Mouse (Mus musculus) c-Kit-positive CD71-positive TER-119-positive erythroid progenitor cells, embryonic 14.5 days (primary cell): Measurements from ENCODE around the gene Foxc2.
A peak's percentile ranks its signal among the peaks of the same experiment; 100 is the strongest.

ENCODE experiments used
- DNase-seq: peaks from one replicate; pipeline ENCODE4 v3.0.0-alpha.2; 2013; ENCODE audit warnings: low spot score

Gene Foxc2

GRCm38 (mm10) chr8:121086004-121086900, 29.7 kb upstream of the Foxc2 start:
- no peak for DNase-seq

DNA sequence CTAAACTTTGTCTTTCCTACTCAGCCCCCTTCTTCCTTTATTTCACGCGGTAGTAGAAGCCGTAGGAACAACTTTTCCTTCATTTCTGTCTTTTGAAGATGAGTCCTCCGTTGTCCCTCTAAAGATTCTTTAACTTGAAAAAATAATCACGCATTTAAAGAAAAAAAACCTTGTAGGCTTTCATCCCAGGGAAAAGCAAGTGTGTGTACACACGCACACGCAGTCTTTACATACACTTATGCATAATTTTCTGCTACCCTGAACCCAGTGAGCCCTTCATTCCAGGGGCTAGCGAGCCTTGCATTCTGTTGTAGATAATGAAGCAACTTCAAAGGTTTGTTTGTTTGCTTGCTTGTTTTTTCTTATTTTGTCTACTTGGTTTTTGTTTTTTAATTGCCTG, 27.7 kb upstream of the Foxc2 start:
- DNase-seq = no peak

- DNase-seq = no peak
These were observed 26.9 kb upstream of the Foxc2 start for GRCm38 (mm10) chr8:121088871-121089630.

DNA sequence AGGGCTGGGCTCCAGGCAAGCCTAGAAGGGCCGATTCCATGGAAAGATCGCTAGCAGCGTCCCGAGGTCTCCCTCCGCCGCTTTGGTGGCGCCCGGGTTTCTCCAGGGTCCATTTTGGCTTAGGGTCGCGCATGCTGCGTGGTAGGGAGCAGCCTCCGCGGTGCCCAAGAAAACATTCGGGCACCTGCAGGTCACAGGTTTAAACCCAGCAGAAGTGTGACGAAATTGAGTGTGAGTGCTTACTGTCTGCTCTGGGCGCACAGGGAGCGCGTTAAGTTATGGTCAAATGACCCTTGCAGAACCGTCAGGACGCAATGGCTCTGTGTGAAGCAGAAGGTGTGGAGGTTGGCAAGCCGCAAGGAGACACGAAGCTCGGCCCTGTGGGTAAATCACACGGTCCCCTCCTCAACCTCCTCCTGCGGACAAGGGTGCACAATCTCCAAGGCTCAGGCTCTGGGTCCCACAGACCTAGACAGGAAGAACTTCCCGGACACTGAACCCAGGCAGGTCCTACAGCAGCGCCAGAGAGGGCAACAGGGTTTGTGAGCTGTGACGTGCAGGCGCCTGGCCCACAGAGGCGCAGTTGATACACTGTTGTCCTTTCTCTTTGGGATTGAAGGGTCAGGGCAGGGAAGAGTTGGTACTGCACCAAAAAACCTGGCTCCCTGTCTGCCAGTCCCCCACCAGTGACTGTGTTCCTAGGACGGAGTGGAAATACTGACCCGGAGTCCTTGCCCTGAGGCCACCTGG, 26.2 kb upstream of the Foxc2 start:
- DNase-seq = no peak

GRCm38 (mm10) chr8:121090716-121091115, 25.3 kb upstream of the Foxc2 start:
- DNase-seq = no peak

- DNase-seq = no peak
These were observed 23.8 kb upstream of the Foxc2 start for GRCm38 (mm10) chr8:121092141-121092540.

- peak; percentile 65 for DNase-seq
These were observed 23.3 kb upstream of the Foxc2 start for GRCm38 (mm10) chr8:121092627-121093026.

- DNase-seq = no peak
These were observed 22.5 kb upstream of the Foxc2 start for GRCm38 (mm10) chr8:121093496-121093895.

DNA sequence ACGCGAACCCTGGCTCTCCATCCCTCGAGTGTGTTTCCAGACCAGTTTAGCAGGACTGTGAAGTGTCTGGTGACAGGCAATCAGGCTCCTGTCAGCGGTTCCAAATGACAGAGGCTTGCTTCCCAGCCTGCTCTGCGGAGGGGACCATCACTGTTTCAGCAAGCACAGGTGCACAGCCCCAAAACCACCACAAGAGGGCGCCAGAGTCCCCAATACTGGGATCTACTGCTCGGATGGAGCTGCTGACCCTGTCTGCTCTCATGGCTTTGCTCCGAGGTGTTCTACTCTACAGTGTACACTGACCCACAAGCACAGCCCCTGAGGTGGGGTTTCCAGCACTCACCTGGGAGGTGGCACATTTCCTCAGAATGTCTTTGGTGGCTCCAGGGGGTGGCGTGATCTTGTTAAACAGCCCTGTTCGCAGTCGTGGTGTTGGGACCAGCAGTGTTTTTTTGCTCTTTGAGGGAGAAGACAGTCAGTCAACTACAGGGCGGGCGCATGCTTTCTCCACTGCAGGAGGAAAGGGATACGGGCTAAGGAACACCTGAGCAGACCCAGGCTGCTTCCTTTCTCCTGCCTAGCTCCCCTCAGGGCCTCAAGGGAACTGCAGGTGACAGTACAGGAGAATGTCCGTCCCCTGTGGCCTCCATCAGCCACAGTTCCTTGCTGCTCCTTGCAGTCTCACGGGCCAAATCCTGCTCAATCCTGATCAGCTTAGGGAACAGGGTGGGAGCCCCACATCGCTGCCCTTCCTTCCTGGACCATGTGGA, 11.7 kb upstream of the Foxc2 start:
- DNase-seq = peak; percentile 71

GRCm38 (mm10) chr8:121107668-121108656, 8.0 kb upstream of the Foxc2 start, which contains the start of gene Mthfsd:
Gene Mthfsd (minus strand): TSS chr8:121108392.
- peak; percentile 93 for DNase-seq

- no peak for DNase-seq
These were observed 7.3 kb upstream of the Foxc2 start for GRCm38 (mm10) chr8:121108657-121109056.

DNA sequence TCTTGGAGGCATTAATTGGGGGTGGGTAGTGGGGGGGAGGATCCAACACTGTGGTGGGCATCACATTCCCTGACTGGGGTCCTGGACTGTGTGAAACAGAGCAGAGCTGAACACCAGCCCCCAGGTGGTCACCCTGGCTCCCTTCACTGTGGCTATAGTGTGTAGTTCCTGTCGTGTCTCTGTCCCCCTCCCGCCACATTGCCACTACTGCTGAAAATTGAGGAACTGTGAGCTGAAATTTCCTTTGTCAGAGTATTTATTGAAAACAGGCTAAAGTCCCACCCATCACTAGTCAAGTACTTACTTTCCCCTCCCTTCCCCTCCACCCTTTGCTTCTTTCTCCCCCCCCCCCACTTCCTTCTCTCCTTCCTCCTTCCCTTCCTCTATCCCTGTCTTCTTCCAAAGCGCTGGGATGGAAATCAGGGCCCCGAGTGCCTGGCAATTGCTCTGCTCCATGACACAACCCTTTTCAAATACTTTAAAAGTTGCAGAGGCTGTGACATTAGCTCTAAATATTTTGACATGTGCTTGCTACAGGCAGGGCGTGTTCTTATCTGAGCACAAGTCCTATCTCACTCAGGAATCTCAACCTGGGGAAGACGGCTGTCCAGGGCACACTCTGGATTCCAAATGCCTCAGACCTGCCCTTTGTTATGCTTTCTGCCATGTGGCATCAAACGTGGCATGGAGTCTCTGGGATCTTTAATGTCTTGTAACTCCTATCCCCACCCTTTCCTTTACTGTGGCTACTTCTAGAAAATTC, 4.6 kb upstream of the Foxc2 start:
- DNase-seq = no peak

DNA sequence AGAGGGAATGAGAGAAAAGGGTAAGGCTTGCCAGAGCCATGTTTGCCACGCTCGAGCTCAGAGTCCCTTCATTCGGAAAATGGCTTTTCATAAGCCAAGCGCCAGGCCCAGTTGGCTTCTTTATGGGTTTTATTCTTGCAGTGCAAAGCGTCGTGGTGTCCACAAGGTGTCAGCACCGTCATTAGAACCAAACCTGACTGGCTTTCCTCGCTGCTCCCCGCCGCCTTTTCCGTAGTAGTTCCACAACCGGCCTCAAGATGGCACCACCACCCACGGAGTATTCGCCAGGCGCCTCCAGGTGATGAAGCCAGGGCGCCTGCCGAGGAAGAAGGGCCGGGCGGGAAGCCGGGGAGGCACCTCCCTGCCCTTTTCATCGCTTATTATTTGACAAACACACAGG, 2.7 kb upstream of the Foxc2 start:
- DNase-seq = peak; percentile 86

DNA sequence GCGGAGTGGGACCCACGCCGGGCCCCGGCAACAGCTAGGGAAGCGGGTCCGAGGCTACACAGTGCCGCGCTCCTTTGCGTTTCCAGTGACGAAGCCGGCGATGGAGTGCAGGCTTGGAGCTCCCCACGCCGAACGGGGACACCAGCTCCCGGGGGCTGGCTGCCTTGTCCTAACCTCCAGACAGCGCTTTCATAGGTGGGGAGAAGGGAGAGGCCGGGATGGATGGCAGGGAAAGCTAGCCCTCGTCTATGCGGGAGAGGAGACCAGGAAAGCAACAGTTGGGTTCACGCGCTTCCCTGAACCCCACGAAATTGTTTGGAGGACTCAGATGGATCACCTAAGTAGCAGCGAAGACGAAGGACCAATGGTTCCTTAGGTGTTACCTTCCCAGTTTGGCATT, 835 bp upstream of the Foxc2 start:
- DNase-seq = no peak

DNA sequence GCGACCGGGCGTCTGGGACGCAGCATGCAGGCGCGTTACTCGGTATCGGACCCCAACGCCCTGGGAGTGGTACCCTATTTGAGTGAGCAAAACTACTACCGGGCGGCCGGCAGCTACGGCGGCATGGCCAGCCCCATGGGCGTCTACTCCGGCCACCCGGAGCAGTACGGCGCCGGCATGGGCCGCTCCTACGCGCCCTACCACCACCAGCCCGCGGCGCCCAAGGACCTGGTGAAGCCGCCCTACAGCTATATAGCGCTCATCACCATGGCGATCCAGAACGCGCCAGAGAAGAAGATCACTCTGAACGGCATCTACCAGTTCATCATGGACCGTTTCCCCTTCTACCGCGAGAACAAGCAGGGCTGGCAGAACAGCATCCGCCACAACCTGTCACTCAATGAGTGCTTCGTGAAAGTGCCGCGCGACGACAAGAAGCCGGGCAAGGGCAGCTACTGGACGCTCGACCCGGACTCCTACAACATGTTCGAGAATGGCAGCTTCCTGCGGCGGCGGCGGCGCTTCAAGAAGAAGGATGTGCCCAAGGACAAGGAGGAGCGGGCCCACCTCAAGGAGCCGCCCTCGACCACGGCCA, 717 bp downstream of the Foxc2 start:
- DNase-seq = no peak

DNA sequence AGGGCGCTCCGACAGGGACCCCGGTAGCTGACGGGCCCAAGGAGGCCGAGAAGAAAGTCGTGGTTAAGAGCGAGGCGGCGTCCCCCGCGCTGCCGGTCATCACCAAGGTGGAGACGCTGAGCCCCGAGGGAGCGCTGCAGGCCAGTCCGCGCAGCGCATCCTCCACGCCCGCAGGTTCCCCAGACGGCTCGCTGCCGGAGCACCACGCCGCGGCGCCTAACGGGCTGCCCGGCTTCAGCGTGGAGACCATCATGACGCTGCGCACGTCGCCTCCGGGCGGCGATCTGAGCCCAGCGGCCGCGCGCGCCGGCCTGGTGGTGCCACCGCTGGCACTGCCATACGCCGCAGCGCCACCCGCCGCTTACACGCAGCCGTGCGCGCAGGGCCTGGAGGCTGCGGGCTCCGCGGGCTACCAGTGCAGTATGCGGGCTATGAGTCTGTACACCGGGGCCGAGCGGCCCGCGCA, 1.2 kb downstream of the Foxc2 start:
- DNase-seq = no peak

DNA sequence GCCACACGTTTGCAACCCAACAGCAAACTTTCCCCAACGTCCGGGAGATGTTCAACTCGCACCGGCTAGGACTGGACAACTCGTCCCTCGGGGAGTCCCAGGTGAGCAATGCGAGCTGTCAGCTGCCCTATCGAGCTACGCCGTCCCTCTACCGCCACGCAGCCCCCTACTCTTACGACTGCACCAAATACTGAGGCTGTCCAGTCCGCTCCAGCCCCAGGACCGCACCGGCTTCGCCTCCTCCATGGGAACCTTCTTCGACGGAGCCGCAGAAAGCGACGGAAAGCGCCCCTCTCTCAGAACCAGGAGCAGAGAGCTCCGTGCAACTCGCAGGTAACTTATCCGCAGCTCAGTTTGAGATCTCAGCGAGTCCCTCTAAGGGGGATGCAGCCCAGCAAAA, 1.9 kb downstream of the Foxc2 start:
- DNase-seq = no peak

DNA sequence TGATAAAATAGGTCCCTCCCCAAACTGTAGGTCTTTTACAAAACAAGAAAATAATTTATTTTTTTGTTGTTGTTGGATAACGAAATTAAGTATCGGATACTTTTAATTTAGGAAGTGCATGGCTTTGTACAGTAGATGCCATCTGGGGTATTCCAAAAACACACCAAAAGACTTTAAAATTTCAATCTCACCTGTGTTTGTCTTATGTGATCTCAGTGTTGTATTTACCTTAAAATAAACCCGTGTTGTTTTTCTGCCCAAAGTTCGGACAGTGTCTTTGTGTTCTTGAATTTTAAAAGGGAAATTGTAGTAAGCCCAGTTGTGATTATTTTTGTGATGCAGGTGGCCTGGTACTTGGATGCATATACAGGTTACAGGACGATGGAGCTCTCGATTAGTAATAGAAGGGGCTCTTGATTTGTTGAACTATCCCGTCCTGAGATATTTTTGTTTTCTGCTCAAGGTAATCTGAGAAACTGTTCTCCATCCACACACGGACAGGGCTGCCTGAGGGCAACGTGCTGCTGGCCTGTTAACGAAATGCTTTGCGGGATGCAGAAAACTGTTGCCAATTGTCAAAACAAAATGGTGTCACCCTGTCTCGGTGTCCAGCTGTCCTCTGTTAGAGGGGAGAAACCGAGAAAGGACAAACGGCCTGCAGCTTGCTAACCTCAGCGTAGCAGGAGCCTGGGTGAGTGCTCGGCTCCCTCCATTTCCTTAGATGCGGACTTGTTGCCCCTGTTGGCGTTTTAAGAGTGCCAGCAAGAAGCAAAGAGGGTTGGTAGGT, 2.9 kb downstream of the Foxc2 start:
- no peak for DNase-seq
